Mouse (Mus musculus) ES-E14 (cell line): Measurements from ENCODE around the gene Lamb2. TPM values are rescaled to one million over a fixed set of nuclear protein-coding genes. Genes with fewer than 3 reads are reported as not detected.

Source experiments
- DNase-seq: peaks from one replicate; pipeline ENCODE4 v3.0.0-alpha.2; 2013; ENCODE audit warnings: low read depth, low spot score
- H3K27ac ChIP-seq: 2 replicates; pipeline ENCODE4 v1.5.1; 2012; ENCODE audit warnings: low read depth, mild to moderate bottlenecking, low read length, moderate library complexity, mixed read lengths; ENCODE audit not compliant: poor library complexity, insufficient read depth, severe bottlenecking
- H3K36me3 ChIP-seq: 2 replicates; pipeline ENCODE4 v1.6.1; 2012; ENCODE audit warnings: mild to moderate bottlenecking, low read length, moderate library complexity, mixed read lengths; ENCODE audit not compliant: control insufficient read depth, poor library complexity, insufficient read depth, severe bottlenecking
- H3K4me1 ChIP-seq, 2 experiments: fragments of 150-350 bp in 1 of 2; sonication (generic) in 1 of 2; 2 replicates each; pipeline ENCODE4 v1.6.1; 2012; ENCODE audit warnings: low read length in 2 of 2, mild to moderate bottlenecking in 1 of 2, mixed read lengths in 1 of 2; ENCODE audit not compliant: control insufficient read depth in 2 of 2, insufficient read depth in 2 of 2, poor library complexity in 1 of 2
- H3K4me3 ChIP-seq, 2 experiments: fragments of 150-350 bp in 1 of 2; sonication (generic) in 1 of 2; 2 replicates each; pipeline ENCODE4 v1.5.1; 2012; ENCODE audit warnings: low read length in 2 of 2, low read depth in 1 of 2, mild to moderate bottlenecking in 1 of 2, mixed read lengths in 1 of 2; ENCODE audit not compliant: insufficient read depth in 1 of 2, poor library complexity in 1 of 2, severe bottlenecking in 1 of 2
- H3K9ac ChIP-seq: 2 replicates; pipeline ENCODE4 v1.6.1; 2012; ENCODE audit warnings: low read depth, mild to moderate bottlenecking, low read length, mixed read lengths; ENCODE audit not compliant: poor library complexity, insufficient read depth, severe bottlenecking
- H3K9me3 ChIP-seq: fragments of 150-350 bp; sonication (generic); 2 replicates; pipeline ENCODE4 v1.6.1; 2012; ENCODE audit warnings: low read depth, mild to moderate bottlenecking, low read length; ENCODE audit not compliant: control insufficient read depth, insufficient read depth
- CHD2 ChIP-seq: IDR thresholded peaks from 2 replicates; pipeline ENCODE4 v1.6.1; 2014; ENCODE audit warnings: mild to moderate bottlenecking, low read depth, low read length, inconsistent platforms
- HCFC1 ChIP-seq: IDR thresholded peaks from 2 replicates; pipeline ENCODE4 v1.6.1; 2012; ENCODE audit warnings: low read length, inconsistent platforms, borderline replicate concordance; ENCODE audit not compliant: insufficient read depth
- MAFK ChIP-seq: IDR thresholded peaks from 2 replicates; pipeline ENCODE4 v1.6.1; 2014; ENCODE audit warnings: mild to moderate bottlenecking, low read depth, low read length, inconsistent platforms; ENCODE audit not compliant: insufficient read depth
- ZC3H11A ChIP-seq: IDR thresholded peaks from 2 replicates; pipeline ENCODE4 v1.6.1; 2012; ENCODE audit warnings: low read depth, mild to moderate bottlenecking, inconsistent platforms, low read length, borderline replicate concordance
- ZNF384 ChIP-seq: IDR thresholded peaks from 2 replicates; pipeline ENCODE4 v1.6.1; 2012; ENCODE audit warnings: low read depth, low read length, inconsistent platforms
- in situ Hi-C, 2 experiments: fragments of 600-800 bp; cut with MboI; formaldehyde crosslinking; loops; one replicate each; pipeline ENCODE4 v1.15.1; 2025; ENCODE audit warnings: low sequenced_read_pairs in 2 of 2, inconsistent platforms in 1 of 2; ENCODE audit not compliant: unreplicated experiment in 2 of 2
- total RNA-seq: library from RNA; depleted of rRNA; stranded (reverse); fragments of 300-350 nt; gene quantifications from 2 replicates; pipeline ENCODE4 v1.2.3, GENCODE M21; 2012

Gene Lamb2
- total RNA-seq, 1 experiment, result 50.6 TPM

- Histone ChIP-seq H3K27ac (no peak overlapping the region), H3K36me3 (peaks cover 2% of the 10 kb centered on the region; the same call in 1 of the 2 replicates), H3K4me1 (peaks cover 1 to 10% of the 10 kb centered on the region in 2 experiments; a peak in 2 of 4 replicates), H3K9me3 (no peaks in the 10 kb centered on the region), H3K4me3 (no peak overlapping the region), H3K9ac (no peak overlapping the region)
- DNase-seq, result no peak
- in situ Hi-C loops, result no loop called here
- TF ChIP-seq CHD2, result no peak
- TF ChIP-seq ZNF384, result no peak
- TF ChIP-seq ZC3H11A, result no peak
- TF ChIP-seq HCFC1, result no peak
- no peak for TF ChIP-seq MAFK
Measured at GRCm38 (mm10) chr9:108481520-108482210, 2.1 kb downstream of the Lamb2 start.

- peaks cover 1 to 10% of the 10 kb centered on the region in 2 experiments; a peak in 2 of 4 replicates for H3K4me1 ChIP-seq
- no peak overlapping the region for H3K9ac ChIP-seq
- in situ Hi-C loops, result no loop called here
- H3K9me3 ChIP-seq, result no peaks in the 10 kb centered on the region
- H3K27ac ChIP-seq, result no peak overlapping the region
- DNase-seq, result no peak
- no peak overlapping the region for H3K4me3 ChIP-seq
- H3K36me3 ChIP-seq, result peaks cover 3% of the 10 kb centered on the region; the same call in 1 of the 2 replicates
- TF ChIP-seq CHD2, result no peak
- no peak for TF ChIP-seq ZNF384
- no peak for TF ChIP-seq HCFC1
- no peak for TF ChIP-seq MAFK
- no peak for TF ChIP-seq ZC3H11A
Measured at GRCm38 (mm10) chr9:108483051-108483790, 3.7 kb downstream of the Lamb2 start.

- Histone ChIP-seq H3K36me3 (peaks cover 3% of the 10 kb centered on the region; the same call in 1 of the 2 replicates), H3K9me3 (no peaks in the 10 kb centered on the region), H3K27ac (no peak overlapping the region), H3K4me3 (no peak overlapping the region), H3K4me1 (peaks cover 3 to 13% of the 10 kb centered on the region in 2 experiments; a peak in 2 of 4 replicates), H3K9ac (no peak overlapping the region)
- in situ Hi-C loops, result no loop called here
- no peak for DNase-seq
- no peak for TF ChIP-seq ZC3H11A
- TF ChIP-seq HCFC1, result no peak
- TF ChIP-seq CHD2, result no peak
- no peak for TF ChIP-seq ZNF384
- TF ChIP-seq MAFK, result no peak
Measured at GRCm38 (mm10) chr9:108484021-108484420, 4.5 kb downstream of the Lamb2 start.

DNA sequence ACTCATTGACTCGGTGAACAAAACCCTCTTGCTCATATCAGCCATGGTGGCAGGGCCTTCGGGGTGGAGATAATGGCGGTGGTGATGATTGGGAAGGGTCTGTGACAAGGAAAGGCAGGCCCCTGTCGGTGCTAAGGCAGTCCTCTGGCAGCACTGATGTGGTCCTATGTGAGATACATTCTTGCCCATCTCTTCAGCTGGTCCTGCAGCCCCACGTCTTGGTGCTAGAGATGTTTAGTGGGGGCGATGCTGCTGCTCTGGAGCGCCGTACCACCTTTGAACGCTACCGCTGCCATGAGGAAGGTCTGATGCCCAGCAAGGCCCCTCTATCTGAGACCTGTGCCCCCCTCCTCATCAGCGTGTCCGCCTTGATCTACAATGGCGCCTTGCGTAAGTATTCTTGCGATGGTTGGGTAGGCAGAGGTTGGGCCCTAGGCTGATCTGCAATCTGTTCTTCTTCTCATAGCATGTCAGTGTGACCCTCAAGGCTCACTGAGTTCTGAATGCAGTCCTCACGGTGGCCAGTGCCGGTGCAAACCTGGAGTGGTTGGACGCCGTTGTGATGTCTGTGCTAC lies 5.9 kb downstream of the Lamb2 start:
- H3K36me3 ChIP-seq, result peaks cover 3% of the 10 kb centered on the region; the same call in 1 of the 2 replicates
- no peak for DNase-seq
- H3K4me3 ChIP-seq, result no peak overlapping the region
- in situ Hi-C loops, result no loop called here
- H3K9ac ChIP-seq, result no peak overlapping the region
- H3K4me1 ChIP-seq, result peaks cover 3 to 15% of the 10 kb centered on the region in 2 experiments; a peak in 3 of 4 replicates
- no peak overlapping the region for H3K27ac ChIP-seq
- TF ChIP-seq HCFC1, result no peak
- no peak for TF ChIP-seq ZC3H11A
- TF ChIP-seq CHD2, result no peak
- no peak for TF ChIP-seq MAFK
- no peak for TF ChIP-seq ZNF384
- H3K9me3 ChIP-seq, result no peaks in the 10 kb centered on the region
